Mouse (Mus musculus): ENCODE data around the gene Cfap52.

GRCm38 (mm10) chr11:67921091-67921826 lies 44.2 kb downstream of the Cfap52 start:
- TF ChIP-seq CTCF (IDR thresholded peaks at IDR 0.05; ENCODE audit: borderline replicate concordance, control insufficient read depth, extremely low read depth, insufficient read depth, low read length, poor library complexity) (no peak), POLR2A (IDR thresholded peaks at IDR 0.05; ENCODE audit: control insufficient read depth, extremely low read depth, insufficient read depth, low read length, poor library complexity) (no peak)
